Mouse (Mus musculus): ENCODE data around the gene Rpl11.
A peak's percentile ranks its signal among the peaks of the same experiment; 100 is the strongest.
"Not testable (repeated sequence)": the region's sequence is repeated elsewhere in the genome, so short reads cannot be mapped to it uniquely, and the experiment has no call there.

Gene Rpl11

DNA sequence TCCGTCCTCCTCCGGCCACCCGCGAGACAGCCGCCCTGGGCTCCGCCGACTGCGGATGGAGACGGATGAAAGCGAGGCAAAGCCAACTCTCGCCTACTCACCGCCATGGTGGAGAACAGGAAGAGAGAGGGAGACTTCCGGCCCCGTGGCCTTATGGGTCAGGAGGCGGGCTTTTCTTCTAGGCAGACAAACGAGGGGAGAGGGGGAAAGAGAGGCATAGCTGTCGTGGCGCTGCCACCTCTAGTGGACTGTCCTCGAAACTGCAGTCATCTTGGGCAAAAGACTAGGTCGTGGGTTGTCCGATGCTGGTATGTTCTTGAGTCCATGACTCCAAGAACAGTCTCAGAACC lies at the start of gene Rpl11:
Rpl11 (minus strand) TSS at position 182 of the 350 bp plus-strand sequence.
- DNase-seq: peak; percentile 92 to 97

DNA sequence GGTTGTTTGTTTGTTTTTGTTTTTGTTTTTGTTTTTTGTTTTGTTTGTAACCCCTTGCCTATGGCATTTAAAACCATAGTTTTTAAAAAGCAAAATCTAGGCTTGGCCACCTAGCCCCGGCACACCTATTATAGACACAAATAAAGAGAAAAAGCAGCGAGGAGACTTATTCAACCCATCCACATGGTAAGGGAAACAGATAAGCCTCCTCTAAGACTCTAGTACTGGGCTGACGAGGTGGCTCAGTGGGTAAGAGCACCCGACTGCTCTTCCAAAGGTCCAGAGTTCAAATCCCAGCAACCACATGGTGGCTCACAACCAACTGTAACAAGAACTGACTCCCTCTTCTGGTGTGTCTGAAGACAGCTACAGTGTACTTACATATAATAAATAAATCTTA lies 48.5 kb upstream of the Rpl11 start:
- DNase-seq: not testable (repeated sequence)

DNA sequence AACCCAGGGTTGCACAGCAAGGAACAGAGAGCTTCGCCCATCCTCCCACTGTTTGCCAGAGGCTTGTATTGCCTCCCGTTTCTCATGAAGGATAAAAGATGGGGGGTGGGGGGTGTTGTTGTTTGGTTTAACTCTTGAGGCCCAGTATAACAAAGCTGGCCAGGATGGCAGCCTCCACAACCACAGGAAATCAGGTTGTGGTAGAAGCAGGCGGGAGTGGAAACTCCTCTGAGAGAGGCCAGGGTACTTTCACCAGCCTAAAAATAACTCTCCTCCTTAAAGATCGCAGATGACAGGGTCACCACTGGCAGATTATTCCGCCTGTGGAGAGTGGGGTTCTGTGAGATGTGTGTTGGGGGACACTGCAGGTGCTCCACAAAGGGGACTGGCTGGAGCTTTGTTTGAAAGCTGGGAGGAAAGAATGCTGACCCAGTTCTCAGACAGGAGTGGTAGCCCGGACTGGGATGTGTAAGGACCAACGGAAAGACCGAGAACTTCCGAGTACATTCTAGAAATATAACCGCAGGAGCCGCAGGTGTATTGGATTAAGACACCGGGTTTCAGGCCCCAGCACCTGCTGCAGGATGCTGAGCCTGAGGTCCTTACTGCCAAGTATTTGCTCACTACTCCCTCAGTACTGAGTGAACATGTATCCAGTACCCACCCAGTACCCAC lies 47.3 kb upstream of the Rpl11 start:
- no peak for DNase-seq

DNA sequence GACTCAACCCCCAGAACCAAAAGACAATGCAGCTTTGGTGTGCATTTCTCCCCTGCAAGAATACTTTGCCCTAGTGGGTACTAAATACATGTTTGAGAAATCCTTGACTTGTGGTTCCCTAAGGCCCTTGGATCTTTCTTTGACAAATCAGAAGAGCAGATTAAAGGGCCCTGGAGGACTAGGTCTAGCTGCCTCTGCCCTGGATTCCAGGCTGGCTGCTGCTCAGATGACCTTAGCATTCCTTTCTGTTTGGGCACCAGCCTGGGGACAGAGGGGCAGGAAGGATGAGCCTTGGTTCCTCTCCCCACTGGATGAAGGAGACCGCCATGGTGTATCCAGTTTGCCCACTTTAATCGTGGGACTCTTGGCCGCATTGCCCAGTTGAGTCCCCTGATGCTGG lies 45.2 kb upstream of the Rpl11 start:
- no peak for DNase-seq

DNA sequence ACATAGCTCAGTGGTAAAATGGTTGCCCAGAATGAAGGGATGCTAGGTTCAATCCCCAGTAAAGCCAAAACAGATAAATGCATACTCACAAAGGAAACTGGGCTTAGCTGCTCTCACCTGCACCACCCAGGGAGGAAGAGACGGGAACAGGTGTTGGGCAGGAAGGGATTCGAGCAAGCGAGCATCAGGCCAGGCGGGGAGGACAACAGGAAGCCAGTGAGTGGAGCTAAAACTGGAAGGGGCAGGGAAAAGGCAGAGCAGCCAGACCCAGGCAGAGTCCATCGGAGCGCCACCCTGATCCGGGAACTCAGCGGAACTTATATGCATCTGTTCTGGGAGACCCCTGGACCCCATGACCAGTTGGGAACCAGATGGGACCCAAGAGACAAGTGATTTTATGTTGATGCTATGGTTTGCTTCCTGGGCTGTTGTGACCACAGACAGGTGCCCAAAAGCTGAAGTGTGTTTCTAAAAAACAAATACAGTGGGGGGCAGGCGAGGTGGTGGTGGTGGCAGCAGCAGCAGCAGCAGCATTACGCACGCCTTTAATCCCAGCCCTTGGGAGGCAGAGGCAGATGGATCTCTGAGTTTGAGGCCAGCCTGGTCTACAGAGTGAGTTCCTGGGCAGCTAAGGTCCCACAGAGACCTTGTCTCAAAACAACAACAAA lies 43.4 kb upstream of the Rpl11 start:
- DNase-seq: no peak

DNA sequence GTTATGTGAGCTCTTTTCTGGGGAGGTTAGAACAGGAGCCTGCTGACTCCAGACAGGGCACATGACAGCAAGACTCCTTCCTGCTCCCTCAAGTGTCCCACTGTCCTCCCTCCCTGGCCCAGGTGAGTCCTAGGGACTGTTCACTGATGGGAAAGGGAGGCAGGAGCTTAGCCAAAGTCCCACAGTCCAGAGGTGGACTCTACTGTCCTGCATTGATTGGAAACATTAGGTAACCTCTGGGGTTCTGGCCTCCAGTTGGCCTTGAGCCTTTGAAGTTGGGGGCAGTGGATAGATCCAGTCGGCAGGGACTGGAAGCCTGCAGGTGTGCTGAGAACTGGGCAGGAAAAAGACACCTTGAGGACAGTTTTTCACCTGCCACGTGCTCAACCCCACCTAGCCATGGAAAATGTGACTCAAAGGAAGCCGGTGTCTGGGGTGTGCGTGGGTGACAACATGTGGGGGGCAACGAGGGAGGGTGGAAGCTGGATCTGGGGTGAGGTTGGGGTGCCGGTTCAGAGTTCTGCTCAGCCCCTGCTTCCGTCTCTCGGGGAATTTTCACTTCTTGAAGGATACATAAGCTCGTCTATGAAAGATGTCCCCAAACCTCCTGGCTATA lies 42.4 kb upstream of the Rpl11 start:
- no peak for DNase-seq

DNA sequence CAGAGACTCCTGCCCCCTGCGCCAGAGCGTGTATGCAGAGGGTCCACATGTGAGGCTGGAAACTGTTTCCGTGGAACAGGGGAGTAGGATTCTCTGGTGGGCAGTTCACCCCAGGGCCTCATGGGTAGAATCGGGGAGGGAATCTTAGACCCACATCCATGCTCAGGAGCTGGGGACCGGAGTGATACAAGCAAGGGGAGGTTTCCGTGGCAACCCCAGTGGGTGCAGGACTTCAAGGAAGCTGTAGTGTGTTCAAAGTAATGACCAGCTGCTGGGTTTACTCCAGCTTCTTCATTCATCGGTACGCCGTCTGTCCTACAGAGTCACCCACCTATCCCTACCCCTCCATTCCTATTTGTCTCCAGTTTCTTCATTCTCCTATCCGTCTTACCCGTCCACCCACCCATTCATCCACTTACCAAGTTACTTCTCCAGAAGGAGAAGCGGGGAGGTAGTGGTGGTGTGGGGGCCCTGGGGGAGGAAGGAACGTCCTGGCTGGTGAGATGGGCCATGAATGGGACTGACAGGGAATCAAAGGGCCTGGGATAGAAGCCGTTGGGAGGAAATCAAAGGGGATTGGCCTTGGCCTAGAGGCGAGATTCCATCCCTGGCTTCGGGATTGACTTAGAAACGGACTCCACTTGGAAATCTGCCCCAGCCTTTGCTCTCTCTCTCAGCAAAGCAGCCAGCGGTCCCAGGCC lies 41.4 kb upstream of the Rpl11 start:
- DNase-seq: peak; percentile 8 to 17

DNA sequence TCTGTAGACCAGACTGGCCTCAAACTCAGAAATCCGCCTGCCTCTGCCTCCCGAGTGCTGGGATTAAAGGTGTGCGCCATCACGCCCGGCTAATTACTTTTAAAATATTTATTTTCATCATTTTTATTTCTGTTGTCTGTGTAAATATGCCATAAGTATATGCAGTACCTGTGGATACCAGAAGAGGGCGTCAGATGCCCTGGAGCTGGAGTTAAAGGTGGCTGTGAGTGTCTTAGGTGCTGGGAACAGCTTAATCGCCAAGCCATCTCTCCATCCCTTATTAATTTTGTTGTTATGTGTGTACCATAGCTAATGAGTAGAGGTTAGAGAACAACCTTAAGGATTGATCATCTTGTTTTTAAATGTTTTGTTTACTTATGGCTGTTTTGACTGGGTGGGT lies 39.3 kb upstream of the Rpl11 start:
- DNase-seq: no peak

DNA sequence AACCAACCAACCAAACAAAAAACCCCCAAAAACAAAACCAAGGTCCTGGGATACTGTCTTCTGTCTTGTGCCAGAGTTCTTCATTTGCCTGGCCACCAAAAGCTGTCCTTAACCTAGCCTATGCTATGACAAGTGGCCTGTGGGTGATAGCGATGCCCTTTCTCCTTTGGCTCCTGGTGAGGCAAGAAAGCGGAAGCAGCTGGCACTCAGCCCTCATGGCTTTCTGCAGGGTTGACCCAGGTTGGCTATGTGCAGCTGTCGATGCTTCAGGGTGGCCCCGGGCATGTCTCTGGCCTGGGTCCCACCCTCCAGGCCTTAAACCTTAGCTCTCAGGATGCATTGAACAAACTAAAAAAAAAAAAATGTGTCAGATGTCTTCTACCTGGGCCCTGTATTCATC lies 38.1 kb upstream of the Rpl11 start:
- no peak for DNase-seq

DNA sequence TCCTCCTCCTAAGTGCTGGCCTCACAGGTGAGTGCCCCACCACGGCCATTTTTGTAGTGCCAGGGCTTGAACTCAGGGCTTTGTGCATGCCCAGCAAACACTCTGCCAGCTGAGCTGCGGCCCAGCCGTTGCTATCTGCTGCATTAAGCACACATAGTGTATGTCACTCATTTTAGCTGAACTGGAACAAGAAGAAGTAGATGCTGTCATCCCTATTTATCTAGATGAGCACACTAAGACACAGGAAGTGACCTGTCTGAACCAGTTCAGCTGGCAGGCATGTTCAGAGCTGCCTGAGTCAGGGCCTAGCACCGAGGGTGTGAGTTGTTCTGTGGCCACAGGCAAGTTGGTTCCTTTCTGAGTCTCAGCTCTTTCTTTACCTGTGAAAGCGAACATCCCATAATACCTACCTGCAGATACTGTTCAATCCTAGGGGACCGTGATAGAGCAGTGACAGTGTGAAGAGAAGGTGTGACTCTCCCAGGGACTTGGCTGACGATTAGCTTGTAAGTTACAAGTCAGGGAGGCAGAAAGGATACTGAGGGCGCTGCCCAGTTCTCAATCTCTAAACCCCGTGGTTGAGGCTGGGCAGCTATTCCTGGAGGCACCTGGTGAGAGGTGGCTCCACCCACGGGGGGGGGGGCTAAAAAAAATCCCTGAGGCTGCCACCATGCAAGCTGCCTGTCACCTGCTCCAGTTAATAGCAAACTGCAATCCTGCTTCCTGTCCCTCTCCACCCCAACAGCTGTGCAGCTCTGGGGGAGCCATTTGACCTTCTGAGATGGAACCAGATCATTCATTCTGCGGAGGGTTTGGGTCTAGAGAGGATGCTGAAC lies 36.7 kb upstream of the Rpl11 start:
- DNase-seq: no peak

DNA sequence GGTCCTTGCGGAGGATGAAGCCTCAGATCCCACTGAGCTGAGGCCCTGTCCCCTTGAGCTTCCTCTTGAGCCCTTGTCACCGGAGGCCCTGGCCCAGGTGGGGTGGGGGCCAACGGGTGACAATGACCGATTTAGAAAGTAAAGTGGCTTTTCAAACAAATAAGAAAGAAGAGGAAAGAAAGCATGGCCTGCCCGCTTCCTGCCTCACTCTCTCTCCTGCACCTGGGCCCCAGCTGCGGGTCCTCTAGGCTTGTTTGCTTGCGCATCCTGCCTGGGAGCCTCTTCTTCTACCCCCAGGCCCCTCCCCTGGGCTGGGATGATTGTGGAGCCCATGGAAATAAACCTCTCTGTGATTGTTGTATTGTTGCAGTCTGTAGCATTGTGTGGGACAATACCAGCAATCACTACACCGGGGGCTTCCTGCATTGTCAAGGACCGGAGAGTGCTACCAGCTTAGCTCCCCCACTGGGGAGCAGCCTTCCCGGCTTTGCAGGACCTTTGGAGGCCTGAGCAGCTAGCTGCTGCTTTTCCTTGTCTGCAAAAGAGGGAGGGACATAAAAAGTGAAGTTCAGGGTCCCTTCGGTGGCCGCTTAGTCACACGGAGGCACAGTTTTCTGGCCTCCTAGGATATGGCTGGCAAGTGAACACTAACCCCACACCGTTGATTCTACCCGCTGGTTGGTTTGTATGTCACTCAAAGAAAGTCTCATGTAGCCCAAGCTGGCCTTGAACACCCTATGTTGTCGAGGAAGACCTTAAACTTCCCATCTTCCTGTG lies 35.9 kb upstream of the Rpl11 start:
- no peak for DNase-seq

DNA sequence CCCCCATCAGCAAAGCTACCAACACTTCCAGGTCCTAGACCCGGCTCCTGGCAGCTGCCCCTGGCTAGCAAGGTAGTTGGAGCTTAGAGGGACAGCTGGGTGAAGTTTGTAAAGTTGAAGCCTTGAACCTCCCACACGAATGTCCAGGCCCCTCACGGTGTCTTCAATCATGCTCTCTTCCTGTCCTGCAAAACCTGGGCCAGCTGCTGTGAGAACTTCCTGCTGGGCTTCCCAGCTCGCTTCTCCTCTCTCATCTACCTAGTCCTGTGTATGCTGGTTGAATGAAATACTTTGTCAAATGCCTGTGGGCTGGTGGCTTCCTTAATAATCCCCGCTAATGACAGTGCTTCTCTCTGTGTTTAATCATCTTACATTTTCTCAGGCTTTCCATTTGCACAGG lies 35.1 kb upstream of the Rpl11 start:
- no peak for DNase-seq

DNA sequence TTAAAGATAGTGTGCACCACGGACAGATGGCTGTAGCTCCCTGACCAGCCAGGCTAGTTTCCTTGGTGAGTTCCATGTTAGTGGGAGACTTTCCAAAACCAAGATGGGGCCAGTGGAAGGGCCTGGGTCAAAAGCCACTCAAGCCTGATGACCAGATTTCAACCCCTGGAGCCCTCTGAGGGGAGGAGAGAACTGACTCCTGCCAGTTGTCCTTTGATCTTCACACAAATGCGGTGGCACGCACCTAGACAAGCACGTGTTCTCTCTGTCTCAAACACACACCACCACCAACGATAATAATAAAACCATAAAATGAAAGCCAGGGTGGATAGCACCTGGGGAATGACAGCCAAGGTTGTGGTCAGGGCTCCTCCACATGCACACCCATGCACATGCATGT lies 34.0 kb upstream of the Rpl11 start:
- DNase-seq: no peak

DNA sequence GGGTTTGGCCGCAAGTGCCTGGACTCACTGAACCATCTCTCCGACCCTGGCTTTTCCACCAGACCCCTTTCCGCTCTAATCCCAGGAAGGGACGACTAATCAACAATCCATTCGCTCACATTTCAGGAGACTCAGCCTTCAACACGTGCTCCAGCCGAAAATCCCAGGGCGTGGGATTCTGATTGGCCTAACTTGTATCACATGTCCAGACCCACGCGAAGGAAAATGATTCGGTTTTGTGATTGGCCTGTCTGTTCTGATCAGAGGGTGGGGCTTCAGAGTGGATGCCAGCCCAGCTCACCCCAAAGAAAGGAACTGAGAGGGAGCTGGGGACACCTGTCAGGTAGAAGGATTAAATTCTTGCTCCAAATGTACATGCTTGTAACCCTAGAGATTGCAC lies 31.6 kb upstream of the Rpl11 start:
- DNase-seq: no peak

DNA sequence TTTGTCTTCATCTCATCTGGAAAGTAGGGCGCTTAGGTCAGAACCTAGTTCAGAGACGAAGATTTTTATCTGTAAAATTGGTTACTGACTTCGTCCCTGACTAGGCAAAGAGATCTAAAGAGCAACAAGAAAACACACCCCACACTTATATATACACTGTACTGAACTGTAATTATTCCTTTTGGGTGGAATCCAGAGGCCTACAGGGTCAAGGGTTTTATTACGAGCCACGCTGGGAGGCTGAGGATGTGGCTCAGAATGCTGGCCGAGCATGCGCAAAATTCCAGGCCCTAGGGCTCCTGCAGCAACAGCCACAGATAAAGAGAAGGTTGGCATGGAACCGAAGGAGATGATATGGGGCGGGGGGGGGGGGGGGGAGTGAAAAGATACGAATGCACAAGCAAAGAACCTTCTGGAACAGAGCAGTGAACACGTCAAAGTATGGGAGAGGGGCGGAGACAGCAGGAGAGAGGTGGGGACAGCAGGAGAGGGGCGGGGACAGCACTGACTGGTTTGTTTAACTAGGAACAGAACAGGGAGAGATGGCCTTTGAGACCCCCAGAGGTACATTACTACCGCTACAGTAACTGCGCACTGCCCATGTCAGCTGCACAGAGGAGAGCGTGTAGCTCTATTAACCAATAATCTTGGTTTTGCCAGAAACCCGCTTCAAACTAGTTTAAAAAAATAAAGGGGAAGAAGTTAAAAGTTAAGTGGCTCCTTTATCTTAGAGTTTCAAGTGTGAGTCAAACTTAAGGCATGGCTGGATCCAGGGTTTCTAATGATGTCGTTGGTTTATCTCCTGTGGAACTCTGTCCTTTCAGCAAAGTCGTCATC lies 30.3 kb upstream of the Rpl11 start:
- no peak for DNase-seq

DNA sequence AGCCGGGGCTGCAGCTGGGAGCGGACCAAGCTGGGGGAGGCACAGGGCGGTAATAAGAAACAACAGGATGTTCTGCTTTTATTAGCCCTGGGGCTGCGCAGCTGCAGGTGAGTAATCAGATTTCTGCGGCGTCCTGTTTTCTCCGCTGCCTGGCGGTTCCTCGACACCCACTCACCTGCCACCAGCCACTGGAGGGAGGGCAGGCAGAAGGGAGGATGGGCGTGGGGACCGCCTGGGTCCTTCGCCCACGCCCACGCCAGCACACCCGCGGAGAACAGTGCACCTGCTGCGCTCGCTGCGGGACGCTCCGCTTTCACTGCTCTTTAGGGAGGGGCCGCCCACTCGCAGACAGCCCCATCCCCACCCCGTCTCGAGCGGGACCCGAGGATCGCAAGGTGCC lies 28.5 kb upstream of the Rpl11 start:
- DNase-seq: no peak

DNA sequence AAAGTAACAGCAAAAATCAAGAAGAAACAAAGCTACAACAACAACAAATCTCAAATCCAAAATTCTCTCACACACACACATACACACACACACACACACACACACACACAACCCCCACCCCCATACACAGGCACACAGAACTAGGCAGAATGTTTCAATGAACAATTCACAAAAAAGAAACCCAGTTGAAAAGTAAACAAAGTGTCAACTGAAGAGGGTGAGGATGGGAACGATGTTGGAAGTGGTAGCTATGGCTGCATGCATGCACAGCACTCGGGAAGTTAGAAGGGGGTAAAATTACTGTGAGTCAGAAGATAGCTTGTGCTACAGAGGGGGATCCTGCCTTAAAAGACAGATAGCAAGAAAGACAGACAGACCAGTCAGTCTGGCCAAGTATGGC lies 25.4 kb upstream of the Rpl11 start:
- DNase-seq: no peak

DNA sequence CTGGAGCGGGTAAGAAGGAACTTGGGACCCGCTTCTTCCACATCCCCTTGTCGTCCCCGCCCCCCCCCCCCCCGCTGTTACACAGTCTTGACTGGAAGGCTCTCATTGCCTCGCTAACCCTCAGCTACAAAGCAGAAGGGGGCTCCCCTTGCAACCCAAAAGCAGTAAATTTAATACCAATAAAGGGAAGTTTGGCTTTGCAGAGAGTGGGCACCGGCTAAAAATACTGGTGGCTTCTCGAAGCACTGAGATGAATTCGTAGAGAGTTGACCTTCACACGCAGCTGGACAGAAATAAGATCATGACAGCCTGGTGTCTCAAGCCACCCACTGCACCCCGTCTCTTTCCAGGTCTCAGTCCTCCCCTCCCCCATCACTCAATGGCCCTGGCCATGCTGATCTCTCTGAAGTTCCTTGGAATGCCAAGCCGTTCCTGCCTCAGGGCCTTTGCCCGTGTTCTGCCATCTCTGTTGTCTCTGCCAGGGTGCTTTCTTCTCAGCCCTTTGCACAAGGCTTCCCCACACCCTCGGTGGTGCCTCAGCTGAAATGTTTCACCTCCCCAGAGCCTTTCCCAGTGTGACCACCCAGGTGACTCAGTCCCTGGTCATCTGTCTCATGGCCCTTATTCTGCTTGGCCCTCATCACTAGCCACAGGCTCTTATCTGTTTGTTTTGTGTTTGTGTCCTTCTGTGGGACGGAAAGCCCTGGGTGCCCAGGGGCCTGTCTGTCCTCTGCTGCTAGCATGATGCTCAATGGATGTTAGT lies 23.7 kb upstream of the Rpl11 start:
- DNase-seq: no peak

DNA sequence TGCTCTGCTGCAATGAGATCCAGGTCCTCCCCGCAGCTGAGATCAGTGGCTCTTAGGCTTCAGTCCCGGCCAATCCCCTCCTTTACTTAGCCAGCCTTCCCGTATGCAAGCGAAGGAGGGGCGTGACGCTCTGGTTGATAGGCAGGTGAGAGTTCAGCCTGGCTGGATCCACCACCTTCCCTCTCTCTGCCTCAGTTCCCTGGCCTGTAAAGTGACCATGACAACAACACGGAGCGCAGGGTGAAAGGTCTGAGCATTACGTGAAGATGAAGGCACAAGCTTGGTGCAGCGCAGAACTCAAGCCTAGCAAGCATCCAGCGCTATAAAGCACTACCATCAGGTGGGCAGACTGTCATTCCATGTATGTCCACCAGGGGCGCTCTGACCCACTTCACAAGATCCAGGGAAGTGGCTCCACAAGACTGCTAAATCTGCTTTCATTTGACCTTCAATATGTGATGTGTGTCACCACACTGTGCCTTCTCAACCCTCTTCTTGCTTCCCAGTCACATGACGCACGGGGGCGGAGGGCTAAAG lies 18.0 kb upstream of the Rpl11 start:
- peak; percentile 60 to 78 for DNase-seq

DNA sequence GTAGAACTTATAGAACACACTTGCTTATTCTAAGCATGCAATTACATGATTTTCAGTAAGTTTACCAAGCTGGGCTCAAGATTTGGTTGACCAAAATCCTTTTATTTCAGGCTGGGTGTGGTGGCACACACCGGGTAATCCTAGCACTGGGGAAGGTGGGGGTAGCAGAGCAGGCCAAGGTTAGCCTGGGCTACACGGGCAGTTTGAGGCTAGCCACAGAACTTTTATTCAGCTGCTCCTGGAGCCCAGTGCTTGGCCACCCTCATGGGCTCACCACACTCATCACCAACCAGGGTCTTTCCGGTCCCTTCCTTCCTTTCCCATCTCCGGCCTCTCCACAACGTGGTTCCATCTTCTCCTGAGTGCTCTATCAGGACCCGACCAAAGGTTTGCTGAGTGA lies 17.4 kb upstream of the Rpl11 start:
- DNase-seq: no peak
